Mouse (Mus musculus) T-cell, adult 2 months (primary cell): ENCODE measurements around the gene Grid2ip.
A peak's percentile ranks its signal among the peaks of the same experiment; 100 is the strongest.

ENCODE experiments used
- DNase-seq: peaks from one replicate; pipeline ENCODE4 v3.0.0; 2022; ENCODE audit warnings: low spot score

Gene Grid2ip

DNA sequence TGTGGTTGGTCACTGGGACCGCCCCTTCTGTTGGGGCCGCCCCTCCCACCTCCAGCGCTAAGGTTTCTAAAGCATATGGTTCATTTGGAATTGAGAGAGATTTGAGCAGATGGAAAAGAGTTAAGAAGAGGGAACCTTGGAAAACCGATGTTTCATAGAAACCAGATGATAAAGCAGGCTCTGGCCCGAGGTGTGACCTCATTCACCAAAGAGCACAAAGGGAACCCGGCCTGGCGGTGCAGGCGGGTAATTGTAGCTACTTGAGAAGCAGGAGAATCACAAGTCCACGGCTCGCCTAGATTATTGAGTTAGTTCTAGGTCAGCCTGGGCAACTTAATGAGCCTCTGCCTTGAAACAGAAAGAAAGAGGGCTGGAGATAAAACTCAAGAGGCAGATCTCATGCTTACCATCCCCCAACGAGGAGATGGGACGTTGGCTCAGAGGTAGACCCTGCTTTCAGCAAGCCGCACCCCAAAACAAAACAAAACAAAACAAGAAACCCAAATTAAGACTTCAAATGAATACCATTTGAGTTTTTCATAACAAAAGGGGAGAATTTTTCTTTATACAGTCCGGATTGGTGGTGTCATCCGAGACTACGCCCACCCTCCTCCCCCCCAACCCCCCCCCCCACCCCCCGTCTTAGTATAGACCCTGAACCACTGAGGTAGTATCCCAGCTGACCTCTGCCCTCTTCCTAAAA is at the start of gene Grid2ip:
Grid2ip (plus strand) TSS at position 653 of the 703 bp plus-strand sequence.
- no peak for DNase-seq

- DNase-seq = no peak
Measured at GRCm38 (mm10) chr5:143308825-143309224, 48.3 kb upstream of the Grid2ip start.

- DNase-seq = no peak
Measured at GRCm38 (mm10) chr5:143309916-143310315, 47.2 kb upstream of the Grid2ip start.

DNA sequence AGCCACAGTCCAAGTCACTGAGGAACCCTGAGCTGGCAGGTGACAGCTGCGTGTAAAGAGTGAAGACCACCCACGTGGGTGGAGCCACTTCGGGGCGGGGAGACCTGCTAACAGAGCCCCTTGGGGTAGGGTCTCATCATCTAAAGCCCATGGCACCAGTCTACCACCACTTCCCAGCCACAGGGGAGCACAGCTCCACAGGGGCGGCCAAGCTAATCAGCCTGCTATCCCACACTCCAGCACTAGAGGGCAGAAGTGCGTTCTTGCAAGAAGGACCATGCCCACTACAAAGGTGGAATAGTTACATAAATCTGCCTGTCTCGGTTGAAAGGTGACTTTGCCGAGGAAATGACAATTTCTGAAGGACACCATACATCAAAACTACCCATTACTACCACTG is 45.3 kb upstream of the Grid2ip start:
- DNase-seq = peak; percentile 75

DNA sequence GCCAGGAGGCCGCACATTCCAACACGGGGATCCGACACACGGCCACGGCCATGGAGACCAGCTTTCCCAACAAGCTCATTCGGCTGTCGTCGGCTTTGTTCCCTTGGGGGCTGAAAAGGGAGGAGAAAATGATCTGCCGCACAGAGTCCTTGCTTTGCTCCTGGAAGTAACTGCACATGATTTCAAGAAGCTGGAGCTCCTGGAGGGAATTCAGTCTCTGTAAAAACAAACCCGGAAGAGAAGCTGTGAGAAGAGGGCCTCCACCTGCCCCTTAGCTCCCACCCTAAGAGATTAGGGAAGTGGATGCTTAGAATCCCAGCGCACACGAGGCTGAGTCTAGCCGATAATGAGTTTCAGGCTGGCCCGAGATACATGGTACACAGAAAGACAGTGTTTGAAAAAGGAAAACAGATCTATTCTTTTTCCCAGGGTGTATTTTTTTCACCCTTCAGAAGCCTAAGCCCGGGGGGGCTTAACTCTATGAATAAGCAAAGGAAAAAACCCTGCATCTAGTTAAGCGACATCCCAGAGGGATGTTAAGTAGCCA is 42.9 kb upstream of the Grid2ip start:
- DNase-seq = no peak

- peak; percentile 91 for DNase-seq
Measured at GRCm38 (mm10) chr5:143314730-143315513, 42.2 kb upstream of the Grid2ip start, which contains the start of gene E130309D02Rik. E130309D02Rik (minus strand) TSS chr5:143315360.

DNA sequence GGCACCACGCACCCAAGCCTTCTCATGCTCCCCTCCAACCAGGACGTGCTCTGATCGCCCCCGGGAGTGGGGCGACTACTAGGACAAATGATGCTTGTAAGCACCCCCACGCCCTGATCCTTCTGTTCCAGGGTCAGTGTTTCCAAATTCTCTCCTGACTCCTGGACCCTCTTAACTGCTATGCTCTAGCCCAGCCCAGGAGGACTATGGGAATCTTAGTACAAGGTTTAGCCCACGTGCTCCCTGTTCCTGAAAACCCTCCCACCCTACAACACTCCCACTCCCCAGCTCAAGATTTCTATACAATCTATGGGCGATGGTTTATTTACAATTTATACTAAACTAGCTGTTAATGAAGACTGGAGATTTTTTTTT is 41.6 kb upstream of the Grid2ip start:
- no peak for DNase-seq

DNA sequence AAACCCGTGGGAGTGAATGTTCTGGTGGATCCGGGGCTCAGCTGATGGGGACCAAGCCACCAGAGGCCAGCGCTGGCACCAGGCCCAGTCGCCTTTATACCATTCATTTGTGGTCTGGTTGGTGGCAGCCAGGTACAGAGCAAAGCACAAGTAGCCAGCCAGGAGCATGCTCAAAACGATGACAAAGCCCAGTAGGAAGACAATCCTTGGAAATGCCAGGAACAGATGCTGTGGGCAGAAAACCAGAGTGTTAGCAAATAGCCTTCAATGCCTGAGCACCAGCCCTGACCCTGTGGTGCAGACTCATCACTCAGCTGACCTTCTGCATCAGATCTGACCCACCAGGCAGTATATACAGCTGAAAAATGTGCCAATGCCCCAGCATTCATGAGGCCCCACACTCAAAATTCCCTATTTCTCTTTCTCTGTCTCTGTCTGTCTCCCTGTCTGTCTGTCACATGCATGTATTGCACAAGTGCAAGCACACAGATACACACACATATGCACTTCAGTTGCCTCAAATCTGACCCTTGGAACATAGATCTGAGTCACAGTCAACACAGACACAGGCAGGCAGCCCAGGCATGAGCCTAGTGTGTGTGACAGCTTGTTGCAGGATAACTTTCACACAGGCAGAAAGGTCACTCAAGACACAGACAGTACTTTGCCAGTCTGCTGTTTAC is 40.4 kb upstream of the Grid2ip start:
- DNase-seq = no peak

- DNase-seq = no peak
Measured at GRCm38 (mm10) chr5:143317288-143317610, 39.9 kb upstream of the Grid2ip start.

DNA sequence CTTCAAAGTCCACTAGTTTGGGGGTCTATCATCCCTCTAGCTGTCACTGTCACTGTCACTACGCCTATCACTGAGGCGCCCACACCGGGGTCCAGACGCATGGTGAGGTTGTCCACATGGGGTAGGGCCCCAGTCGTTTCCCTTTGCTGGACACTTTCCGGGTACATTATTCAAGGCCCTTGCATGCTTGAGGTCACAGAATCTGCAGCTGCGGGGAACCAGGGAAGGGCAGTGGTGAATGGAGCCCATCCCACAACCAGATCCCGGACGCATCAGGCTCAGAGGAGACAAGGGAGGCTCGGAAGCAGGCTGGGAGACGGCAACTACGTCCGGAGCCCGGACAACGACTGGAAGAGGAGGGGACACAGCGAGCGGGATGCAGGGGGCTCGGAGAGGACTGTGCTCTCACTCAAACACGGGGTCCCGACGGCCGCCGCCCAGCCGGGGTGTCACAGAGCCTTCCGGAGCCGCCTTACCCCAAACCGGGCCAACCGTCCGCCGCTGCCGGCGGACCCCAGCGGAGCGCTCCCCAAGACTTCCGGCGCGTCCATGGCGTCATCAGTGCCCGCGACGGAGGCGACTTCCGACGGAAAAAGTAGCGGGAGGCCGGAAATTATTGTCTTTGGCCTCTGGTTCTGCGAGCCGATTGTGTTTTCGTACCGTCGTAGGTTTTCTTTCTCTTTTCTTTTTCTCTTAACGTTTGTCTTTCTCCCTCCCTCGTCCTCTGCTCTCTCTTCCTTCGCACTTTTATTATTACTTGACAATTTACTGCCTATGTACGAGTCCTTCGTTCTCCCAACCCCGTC is 28.2 kb upstream of the Grid2ip start, which contains the start of gene Zdhhc4:
Zdhhc4 (minus strand) TSS at position 567 of the 806 bp plus-strand sequence.
- DNase-seq = peak; percentile 90

DNA sequence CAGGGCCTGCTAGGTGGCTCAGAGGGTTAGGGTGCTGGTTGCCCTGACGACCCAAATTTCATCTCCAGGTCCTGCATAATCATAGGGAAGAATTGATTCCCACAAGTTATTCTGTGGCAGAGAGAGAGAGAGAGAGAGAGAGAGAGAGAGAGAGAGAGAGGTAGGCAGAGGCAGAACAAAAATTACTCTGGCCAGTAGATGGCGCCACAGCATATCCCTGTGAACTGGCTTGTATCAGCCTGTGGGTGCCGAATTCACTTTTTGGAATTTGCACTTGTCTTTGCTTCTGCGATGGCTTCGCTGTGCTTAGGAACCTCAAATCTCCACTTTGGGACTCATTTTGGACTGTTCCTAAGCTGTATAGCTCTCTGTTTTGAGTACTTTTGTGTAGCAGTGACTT is 23.3 kb upstream of the Grid2ip start:
- peak; percentile 69 for DNase-seq

DNA sequence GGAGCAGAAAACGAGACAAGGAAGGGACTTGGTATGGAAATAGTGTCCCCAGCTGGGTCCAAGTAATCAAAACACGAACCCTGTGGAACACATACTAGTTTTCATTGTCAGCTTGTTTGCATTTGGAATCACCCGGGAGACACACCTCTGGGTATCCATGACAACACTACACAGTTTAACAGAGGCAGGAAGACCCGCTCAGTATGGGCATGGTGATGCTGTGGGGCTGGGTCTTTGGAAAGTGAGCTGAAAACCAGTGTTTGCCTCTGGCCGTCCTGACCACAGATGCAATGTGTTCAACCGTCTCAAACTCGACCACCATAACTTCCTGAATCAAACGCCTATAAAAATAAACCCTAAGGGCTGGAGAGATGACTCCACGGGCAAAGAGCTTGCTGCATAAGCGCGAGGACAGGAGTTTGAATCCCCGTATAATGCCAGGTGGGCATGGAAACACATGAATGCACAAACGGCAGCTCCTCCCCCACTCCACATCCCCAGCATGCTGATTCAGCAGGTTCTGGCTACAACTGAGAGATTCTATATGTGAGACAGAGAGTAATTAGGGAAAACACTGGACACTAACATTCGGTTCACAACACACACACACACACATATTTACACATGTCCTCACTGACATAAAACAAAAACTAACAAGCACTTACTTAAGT is 22.6 kb upstream of the Grid2ip start:
- no peak for DNase-seq

GRCm38 (mm10) chr5:143335089-143335460 is 22.1 kb upstream of the Grid2ip start:
- DNase-seq = no peak

- no peak for DNase-seq
Measured at GRCm38 (mm10) chr5:143336559-143336958, 20.6 kb upstream of the Grid2ip start.

- DNase-seq = no peak
Measured at GRCm38 (mm10) chr5:143339603-143340002, 17.5 kb upstream of the Grid2ip start.

DNA sequence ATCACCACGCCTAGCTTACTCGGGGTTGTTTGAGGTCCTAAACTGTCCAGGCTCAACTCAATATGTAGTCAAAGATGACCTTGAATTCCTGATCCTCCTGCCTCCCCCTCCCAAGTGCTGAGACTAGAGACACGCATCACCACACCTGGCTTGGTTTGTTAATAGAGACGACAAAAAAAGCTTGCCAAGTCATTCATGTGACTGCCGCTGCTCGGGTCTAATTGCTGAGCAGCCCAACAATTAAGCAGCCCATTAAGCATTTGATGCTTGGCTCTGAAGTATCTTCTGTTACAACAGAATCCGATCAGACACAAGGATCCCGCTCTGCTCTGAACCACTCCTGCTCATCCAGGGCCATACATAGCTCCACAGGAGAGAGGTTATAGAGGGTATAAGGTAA is 10.8 kb upstream of the Grid2ip start:
- no peak for DNase-seq

DNA sequence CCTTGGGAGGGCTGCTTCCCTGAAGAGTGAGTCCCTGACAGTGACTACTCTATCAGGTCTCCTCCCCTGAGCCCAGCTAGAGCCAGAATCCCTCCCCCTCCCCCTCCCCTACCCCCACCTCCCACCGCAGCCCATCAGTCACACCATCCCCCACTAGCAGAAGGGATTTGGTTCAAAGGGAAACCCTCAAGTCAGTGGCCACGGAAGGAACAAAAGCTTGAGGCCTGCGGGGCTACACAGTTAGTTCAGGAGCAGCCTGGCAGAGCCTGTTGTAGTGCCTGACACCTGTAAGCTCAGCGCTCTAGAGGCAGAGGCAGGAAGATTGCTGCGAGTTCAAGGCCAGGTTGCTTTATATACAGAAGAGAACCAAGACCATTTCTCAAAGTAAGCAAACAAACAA is 1.1 kb upstream of the Grid2ip start:
- no peak for DNase-seq

DNA sequence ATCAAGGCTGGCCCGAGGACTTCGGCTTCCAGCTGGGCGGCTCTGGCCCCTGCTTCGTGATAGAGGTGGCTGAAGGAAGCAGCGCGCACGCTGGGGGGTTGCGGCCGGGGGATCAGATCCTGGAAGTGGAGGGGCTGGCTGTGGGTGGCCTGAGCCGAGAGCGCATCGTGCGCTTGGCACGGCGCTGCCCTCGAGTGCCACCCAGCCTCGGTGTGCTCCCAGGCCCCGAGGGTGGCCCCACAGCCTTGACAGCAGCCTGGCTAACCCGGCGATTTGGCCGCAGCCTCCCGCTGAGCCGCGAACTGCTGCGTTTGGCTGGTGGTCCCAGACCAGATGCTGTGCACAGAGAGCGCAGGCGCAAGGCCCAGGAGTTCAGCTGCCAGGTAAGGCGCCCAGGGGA is 426 bp downstream of the Grid2ip start:
- DNase-seq = no peak

- no peak for DNase-seq
Measured at GRCm38 (mm10) chr5:143359263-143359662, 2.1 kb downstream of the Grid2ip start.

- DNase-seq = no peak
Measured at GRCm38 (mm10) chr5:143360000-143360399, 2.9 kb downstream of the Grid2ip start.

DNA sequence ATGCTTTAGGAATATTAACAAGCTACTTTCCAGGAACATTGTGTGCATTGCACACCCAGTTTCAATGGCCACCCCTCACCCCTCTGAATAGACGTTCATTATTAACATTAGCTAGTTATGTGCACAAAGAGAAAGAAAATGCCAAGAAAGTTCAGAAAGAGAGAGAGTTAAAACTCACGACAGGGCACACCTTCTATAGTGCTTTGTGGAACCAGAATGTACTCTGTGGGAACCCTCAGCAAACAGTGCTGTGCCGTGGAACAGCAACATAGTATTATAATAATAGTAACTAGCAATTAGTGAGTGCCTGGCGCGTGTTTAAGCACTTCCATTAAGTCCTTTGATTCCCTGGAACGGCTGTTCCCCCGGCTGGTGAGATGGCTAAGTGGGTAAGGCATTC is 4.3 kb downstream of the Grid2ip start:
- no peak for DNase-seq
